Mouse (Mus musculus) G1E (cell line): ENCODE results near the gene Gpc6.

Source experiments
- CTCF ChIP-seq: IDR thresholded peaks from 2 replicates; pipeline ENCODE4 v1.5.1; 2012; ENCODE audit warnings: low read depth, low read length, inconsistent platforms, mixed read lengths
- GATA1 ChIP-seq: IDR thresholded peaks from 2 replicates; pipeline ENCODE4 v1.6.1; 2012; ENCODE audit warnings: borderline replicate concordance, low read length, inconsistent platforms, mixed read lengths

DNA sequence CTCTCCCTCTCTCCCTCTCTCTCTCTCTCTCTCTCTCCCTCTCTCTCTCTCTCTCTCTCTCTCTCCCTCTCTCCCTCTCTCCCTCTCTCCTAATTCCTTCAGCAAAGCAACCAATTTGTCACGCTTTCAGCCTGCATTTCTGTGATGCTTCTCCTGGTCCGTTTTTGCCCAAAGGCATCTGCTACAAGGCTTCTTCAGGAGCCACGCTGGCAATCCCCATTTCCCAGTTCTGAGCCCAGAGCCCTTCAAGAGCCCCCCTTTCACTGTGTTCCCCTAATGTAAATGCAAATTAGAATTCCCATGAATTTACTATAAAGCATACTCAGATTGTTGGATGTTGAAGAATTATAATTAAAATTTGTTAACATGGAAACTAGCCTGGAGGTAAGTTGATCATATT, 686.0 kb downstream of the Gpc6 start:
- TF ChIP-seq CTCF (no peak), GATA1 (no peak)
